Mouse (Mus musculus): ENCODE results near the gene Tmcc3. TPM values are rescaled to one million over a fixed set of nuclear protein-coding genes. Genes with fewer than 3 reads are reported as not detected.

The Tmcc3 gene
- total and polyA plus RNA-seq, 3 experiments = 15.3 to 35.1 (median 29.8) TPM

- Histone ChIP-seq H3K27me3 (ENCODE audit: control insufficient read depth, insufficient read depth, low read length) (no peaks in the 10 kb centered on the region), H3K4me1 (ENCODE audit: control insufficient read depth, insufficient read depth, low read length) (peaks cover 14% of the 10 kb centered on the region), H3K27ac (no peak overlapping the region), H3K9ac (ENCODE audit: low read depth, low read length) (no peak overlapping the region), H3K36me3 (ENCODE audit: control insufficient read depth, insufficient read depth, low read length) (peaks cover 7% of the 10 kb centered on the region), H3K79me2 (replicated peaks; ENCODE audit: control insufficient read depth, insufficient read depth, low read length) (peaks cover 7% of the 10 kb centered on the region), H3K4me3 (no peak overlapping the region)
- intact Hi-C loops (cut with DNase I) = no loop called here
- no peak for DNase-seq
- WGBS = 78% methylated on average over 2 of the region's 2 CpGs
- no peak for TF ChIP-seq EP300 (IDR thresholded peaks at IDR 0.05; ENCODE audit: insufficient read depth, low read depth, low read length)
- TF ChIP-seq CTCF (IDR thresholded peaks at IDR 0.05) = no peak
- TF ChIP-seq POLR2A (IDR thresholded peaks at IDR 0.05; ENCODE audit: insufficient read depth, low read depth, low read length) = no peak
Measured at GRCm38 (mm10) chr10:94555394-94555793, 243.6 kb downstream of the Tmcc3 start.

- no peaks in the 10 kb centered on the region for H3K27me3 ChIP-seq (ENCODE audit: control insufficient read depth, insufficient read depth, low read length)
- intact Hi-C loops (cut with DNase I) = no loop called here
- H3K4me1 ChIP-seq (ENCODE audit: control insufficient read depth, insufficient read depth, low read length) = peaks cover 10% of the 10 kb centered on the region
- peaks cover 5% of the 10 kb centered on the region; the same call in 1 of the 2 replicates for H3K79me2 ChIP-seq (replicated peaks; ENCODE audit: control insufficient read depth, insufficient read depth, low read length)
- no peak overlapping the region for H3K27ac ChIP-seq
- no peak overlapping the region for H3K4me3 ChIP-seq
- H3K36me3 ChIP-seq (ENCODE audit: control insufficient read depth, insufficient read depth, low read length) = peaks cover 11% of the 10 kb centered on the region
- no peak for DNase-seq
- TF ChIP-seq EP300 (IDR thresholded peaks at IDR 0.05; ENCODE audit: insufficient read depth, low read depth, low read length) = no peak
- TF ChIP-seq CTCF (IDR thresholded peaks at IDR 0.05) = no peak
- no peak for TF ChIP-seq POLR2A (IDR thresholded peaks at IDR 0.05; ENCODE audit: insufficient read depth, low read depth, low read length)
- 55% methylated on average over 6 of the region's 6 CpGs for WGBS
- H3K9ac ChIP-seq (ENCODE audit: low read depth, low read length) = no peak overlapping the region
Measured at GRCm38 (mm10) chr10:94557428-94558149, 245.8 kb downstream of the Tmcc3 start.

- no peak overlapping the region for H3K9ac ChIP-seq (ENCODE audit: low read depth, low read length)
- WGBS = 91% methylated on average over 7 of the region's 7 CpGs
- intact Hi-C loops (cut with DNase I) = no loop called here
- H3K79me2 ChIP-seq (replicated peaks; ENCODE audit: control insufficient read depth, insufficient read depth, low read length) = peaks cover 5% of the 10 kb centered on the region; the same call in 1 of the 2 replicates
- H3K4me3 ChIP-seq = no peak overlapping the region
- peaks cover 10% of the 10 kb centered on the region for H3K4me1 ChIP-seq (ENCODE audit: control insufficient read depth, insufficient read depth, low read length)
- no peaks in the 10 kb centered on the region for H3K27me3 ChIP-seq (ENCODE audit: control insufficient read depth, insufficient read depth, low read length)
- DNase-seq = no peak
- no peak overlapping the region for H3K27ac ChIP-seq
- TF ChIP-seq POLR2A (IDR thresholded peaks at IDR 0.05; ENCODE audit: insufficient read depth, low read depth, low read length) (no peak), CTCF (IDR thresholded peaks at IDR 0.05) (no peak), EP300 (IDR thresholded peaks at IDR 0.05; ENCODE audit: insufficient read depth, low read depth, low read length) (no peak)
- peaks cover 11% of the 10 kb centered on the region for H3K36me3 ChIP-seq (ENCODE audit: control insufficient read depth, insufficient read depth, low read length)
Measured at GRCm38 (mm10) chr10:94558826-94559225, 247.1 kb downstream of the Tmcc3 start.

GRCm38 (mm10) chr10:94561351-94561750 lies 249.6 kb downstream of the Tmcc3 start:
- no peaks in the 10 kb centered on the region for H3K27me3 ChIP-seq (ENCODE audit: control insufficient read depth, insufficient read depth, low read length)
- WGBS = 21% methylated on average over 7 of the region's 7 CpGs
- H3K9ac ChIP-seq (ENCODE audit: low read depth, low read length) = no peak overlapping the region
- H3K4me3 ChIP-seq = no peak overlapping the region
- peak; percentile 30 to 50 for DNase-seq
- peaks cover 16% of the 10 kb centered on the region for H3K4me1 ChIP-seq (ENCODE audit: control insufficient read depth, insufficient read depth, low read length)
- TF ChIP-seq POLR2A (IDR thresholded peaks at IDR 0.05; ENCODE audit: insufficient read depth, low read depth, low read length) = 0 out of 2 replicates have a peak, but pooled peaks have one; percentile 15
- no peak for TF ChIP-seq EP300 (IDR thresholded peaks at IDR 0.05; ENCODE audit: insufficient read depth, low read depth, low read length)
- peak overlapping the region; percentile 42 for H3K27ac ChIP-seq
- H3K36me3 ChIP-seq (ENCODE audit: control insufficient read depth, insufficient read depth, low read length) = peaks cover 14% of the 10 kb centered on the region
- intact Hi-C loops (cut with DNase I) = no loop called here
- peaks cover 2% of the 10 kb centered on the region for H3K79me2 ChIP-seq (replicated peaks; ENCODE audit: control insufficient read depth, insufficient read depth, low read length)

GRCm38 (mm10) chr10:94562188-94562587 lies 250.4 kb downstream of the Tmcc3 start:
- no peak for TF ChIP-seq EP300 (IDR thresholded peaks at IDR 0.05; ENCODE audit: insufficient read depth, low read depth, low read length)
- TF ChIP-seq CTCF (IDR thresholded peaks at IDR 0.05) = peak; percentile 66
- Histone ChIP-seq H3K79me2 (replicated peaks; ENCODE audit: control insufficient read depth, insufficient read depth, low read length) (peaks cover 3% of the 10 kb centered on the region), H3K27me3 (ENCODE audit: control insufficient read depth, insufficient read depth, low read length) (no peaks in the 10 kb centered on the region), H3K4me3 (no peak overlapping the region), H3K4me1 (ENCODE audit: control insufficient read depth, insufficient read depth, low read length) (peaks cover 16% of the 10 kb centered on the region), H3K27ac (no peak overlapping the region), H3K36me3 (ENCODE audit: control insufficient read depth, insufficient read depth, low read length) (peaks cover 14% of the 10 kb centered on the region), H3K9ac (ENCODE audit: low read depth, low read length) (no peak overlapping the region)
- DNase-seq = no peak
- WGBS = 42% methylated on average over 1 of the region's 1 CpGs
- intact Hi-C loops (cut with DNase I) = no loop called here

- H3K79me2 ChIP-seq (replicated peaks; ENCODE audit: control insufficient read depth, insufficient read depth, low read length) = peaks cover 3% of the 10 kb centered on the region
- peaks cover 14% of the 10 kb centered on the region for H3K36me3 ChIP-seq (ENCODE audit: control insufficient read depth, insufficient read depth, low read length)
- H3K4me3 ChIP-seq = no peak overlapping the region
- DNase-seq = no peak
- intact Hi-C loops (cut with DNase I) = no loop called here
- no peak overlapping the region for H3K27ac ChIP-seq
- H3K9ac ChIP-seq (ENCODE audit: low read depth, low read length) = no peak overlapping the region
- H3K4me1 ChIP-seq (ENCODE audit: control insufficient read depth, insufficient read depth, low read length) = peaks cover 17% of the 10 kb centered on the region
- H3K27me3 ChIP-seq (ENCODE audit: control insufficient read depth, insufficient read depth, low read length) = no peaks in the 10 kb centered on the region
- no peak for TF ChIP-seq POLR2A (IDR thresholded peaks at IDR 0.05; ENCODE audit: insufficient read depth, low read depth, low read length)
- no peak for TF ChIP-seq EP300 (IDR thresholded peaks at IDR 0.05; ENCODE audit: insufficient read depth, low read depth, low read length)
- no peak for TF ChIP-seq CTCF (IDR thresholded peaks at IDR 0.05)
- 74% methylated on average over 3 of the region's 3 CpGs for WGBS
Measured at GRCm38 (mm10) chr10:94562991-94563390, 251.2 kb downstream of the Tmcc3 start.
